Mouse (Mus musculus) embryonic facial prominence, embryonic 10.5 days (tissue): ENCODE measurements around the gene Gm17660. TPM values are rescaled to one million over a fixed set of nuclear protein-coding genes. Genes with fewer than 3 reads are reported as not detected.
A peak's percentile ranks its signal among the peaks of the same experiment; 100 is the strongest.

Experiments used
- DNase-seq: peaks from one replicate; pipeline ENCODE4 v3.0.0-alpha.2; 2017; ENCODE audit warnings: low spot score
- H3K27ac ChIP-seq: fragments of 300-500 bp; sonication (generic); replicated peaks from 2 replicates; pipeline ENCODE4 v1.5.1; 2016; ENCODE audit warnings: mild to moderate bottlenecking
- H3K27me3 ChIP-seq: fragments of 300-500 bp; sonication (generic); replicated peaks from 2 replicates; pipeline ENCODE4 v1.6.1; 2016; ENCODE audit warnings: low read depth, mild to moderate bottlenecking; ENCODE audit not compliant: poor library complexity, severe bottlenecking
- H3K36me3 ChIP-seq: fragments of 300-500 bp; sonication (generic); replicated peaks from 2 replicates; pipeline ENCODE4 v1.6.1; 2016; ENCODE audit warnings: mild to moderate bottlenecking, moderate library complexity
- H3K4me1 ChIP-seq: fragments of 300-500 bp; sonication (generic); 2 replicates; pipeline ENCODE4 v1.6.1; 2016
- H3K4me3 ChIP-seq: fragments of 300-500 bp; sonication (generic); 2 replicates; pipeline ENCODE4 v1.5.1; 2016; ENCODE audit warnings: mild to moderate bottlenecking, moderate library complexity
- H3K9me3 ChIP-seq: fragments of 300-500 bp; sonication (generic); 2 replicates; pipeline ENCODE4 v1.6.1; 2016; ENCODE audit warnings: mild to moderate bottlenecking
- WGBS: fragments of 180-500 bp; shearing (Covaris S2); methylation state at CpG from one replicate; pipeline ENCODE4 v1.1.7; 2016; 5-methylcytosine and 5-hydroxymethylcytosine counted together
- polyA plus RNA-seq: library from polyadenylated mRNA; unstranded; fragments of >200 nt; fragmentation: Nextera tagmentation; extraction: Ambion mirVana; gene quantifications from 2 replicates; pipeline ENCODE4 v1.2.1, GENCODE M21; 2016

Gm17660 gene
- polyA plus RNA-seq, 1 experiment from 2014 or later: not detected

- Histone ChIP-seq H3K36me3 (peaks cover 45% of the 10 kb centered on the region), H3K27me3 (no peaks in the 10 kb centered on the region), H3K4me3 (no peak overlapping the region), H3K4me1 (peaks cover 5% of the 10 kb centered on the region), H3K9me3 (no peaks in the 10 kb centered on the region), H3K27ac (no peak overlapping the region)
- peak; percentile 41 for DNase-seq
- WGBS: 58% methylated on average over 8 of the region's 8 CpGs
Measured at GRCm38 (mm10) chr5:104052956-104053355, 24.5 kb downstream of the Gm17660 start.

GRCm38 (mm10) chr5:104048139-104048538 is 29.3 kb downstream of the Gm17660 start:
- Histone ChIP-seq H3K9me3 (no peaks in the 10 kb centered on the region), H3K36me3 (peaks cover 29% of the 10 kb centered on the region), H3K4me1 (peaks cover 19% of the 10 kb centered on the region), H3K4me3 (peak overlapping the region; percentile 82), H3K27me3 (no peaks in the 10 kb centered on the region), H3K27ac (0 out of 2 replicates have a peak overlapping the region, but pooled peaks have one; percentile 7)
- no peak for DNase-seq
- 49% methylated on average over 4 of the region's 4 CpGs for WGBS

GRCm38 (mm10) chr5:104047200-104048105 is 30.0 kb downstream of the Gm17660 start:
- peaks cover 23% of the 10 kb centered on the region for H3K36me3 ChIP-seq
- peaks cover 19% of the 10 kb centered on the region for H3K4me1 ChIP-seq
- H3K27ac ChIP-seq: peak overlapping the region; percentile 93
- no peaks in the 10 kb centered on the region for H3K27me3 ChIP-seq
- DNase-seq: peak; percentile 18
- 9% methylated on average over 19 of the region's 19 CpGs for WGBS
- peak overlapping the region; percentile 82 for H3K4me3 ChIP-seq
- H3K9me3 ChIP-seq: no peaks in the 10 kb centered on the region

- Histone ChIP-seq H3K27me3 (no peaks in the 10 kb centered on the region), H3K4me3 (peak within 1 kb of the TSS; percentile 82), H3K27ac (peak within 1 kb of the TSS; percentile 93), H3K4me1 (peaks cover 19% of the 10 kb centered on the region), H3K36me3 (peaks cover 14% of the 10 kb centered on the region), H3K9me3 (no peaks in the 10 kb centered on the region)
- DNase-seq: peak; percentile 99
- WGBS: 5% methylated on average over 90 of the region's 90 CpGs
Measured at GRCm38 (mm10) chr5:104046256-104047199, 30.9 kb downstream of the Gm17660 start, which contains the start of gene Nudt9. Gene Nudt9, plus strand, starts transcription at chr5:104046306.

- H3K4me1 ChIP-seq: peaks cover 19% of the 10 kb centered on the region
- 65% methylated on average over 2 of the region's 2 CpGs for WGBS
- H3K9me3 ChIP-seq: no peaks in the 10 kb centered on the region
- H3K4me3 ChIP-seq: no peak overlapping the region
- DNase-seq: no peak
- H3K36me3 ChIP-seq: no peaks in the 10 kb centered on the region
- no peaks in the 10 kb centered on the region for H3K27me3 ChIP-seq
- H3K27ac ChIP-seq: no peak overlapping the region
Measured at GRCm38 (mm10) chr5:104043704-104044103, 33.7 kb downstream of the Gm17660 start.

- Histone ChIP-seq H3K9me3 (no peaks in the 10 kb centered on the region), H3K27me3 (no peaks in the 10 kb centered on the region), H3K4me1 (peaks cover 13% of the 10 kb centered on the region), H3K36me3 (no peaks in the 10 kb centered on the region), H3K4me3 (no peak overlapping the region), H3K27ac (no peak overlapping the region)
- WGBS: 92% methylated on average over 2 of the region's 2 CpGs
- DNase-seq: no peak
Measured at GRCm38 (mm10) chr5:104042906-104043305, 34.5 kb downstream of the Gm17660 start.

- H3K9me3 ChIP-seq: no peaks in the 10 kb centered on the region
- H3K36me3 ChIP-seq: no peaks in the 10 kb centered on the region
- no peaks in the 10 kb centered on the region for H3K27me3 ChIP-seq
- no peak overlapping the region for H3K27ac ChIP-seq
- DNase-seq: peak; percentile 37
- no peak overlapping the region for H3K4me3 ChIP-seq
- H3K4me1 ChIP-seq: no peaks in the 10 kb centered on the region
- 73% methylated on average over 6 of the region's 6 CpGs for WGBS
Measured at GRCm38 (mm10) chr5:104039154-104039932, 38.1 kb downstream of the Gm17660 start.

- WGBS: 93% methylated on average over 1 of the region's 1 CpGs
- no peaks in the 10 kb centered on the region for H3K27me3 ChIP-seq
- no peak for DNase-seq
Measured at GRCm38 (mm10) chr5:104036686-104037085, 40.7 kb downstream of the Gm17660 start.

GRCm38 (mm10) chr5:104035824-104036223 is 41.6 kb downstream of the Gm17660 start:
- 67% methylated on average over 1 of the region's 1 CpGs for WGBS
- Histone ChIP-seq H3K4me1 (no peaks in the 10 kb centered on the region), H3K4me3 (no peak overlapping the region), H3K27ac (no peak overlapping the region), H3K36me3 (no peaks in the 10 kb centered on the region), H3K27me3 (no peaks in the 10 kb centered on the region), H3K9me3 (no peaks in the 10 kb centered on the region)
- DNase-seq: no peak

More at GRCm38 (mm10) chr5:104036686-104037085, 40.7 kb downstream of the Gm17660 start:
- no peak overlapping the region for H3K27ac ChIP-seq
- H3K9me3 ChIP-seq: no peaks in the 10 kb centered on the region
- no peaks in the 10 kb centered on the region for H3K36me3 ChIP-seq
- H3K4me3 ChIP-seq: no peak overlapping the region
- no peaks in the 10 kb centered on the region for H3K4me1 ChIP-seq

GRCm38 (mm10) chr5:104035066-104035465 is 42.3 kb downstream of the Gm17660 start:
- Histone ChIP-seq H3K27ac (no peak overlapping the region), H3K36me3 (no peaks in the 10 kb centered on the region), H3K9me3 (no peaks in the 10 kb centered on the region), H3K27me3 (no peaks in the 10 kb centered on the region), H3K4me1 (0 out of 2 replicates have a peak, but pooled peaks cover 3% of the 10 kb centered on the region), H3K4me3 (no peak overlapping the region)
- DNase-seq: no peak

- no peaks in the 10 kb centered on the region for H3K9me3 ChIP-seq
- 0 out of 2 replicates have a peak, but pooled peaks cover 3% of the 10 kb centered on the region for H3K4me1 ChIP-seq
- no peaks in the 10 kb centered on the region for H3K36me3 ChIP-seq
- H3K4me3 ChIP-seq: no peak overlapping the region
- no peak overlapping the region for H3K27ac ChIP-seq
- WGBS: 86% methylated on average over 2 of the region's 2 CpGs
- no peaks in the 10 kb centered on the region for H3K27me3 ChIP-seq
- DNase-seq: no peak
Measured at GRCm38 (mm10) chr5:104032434-104033097, 44.8 kb downstream of the Gm17660 start.
